Mouse (Mus musculus): ENCODE measurements around the gene Ccdc182. TPM values are rescaled to one million over a fixed set of nuclear protein-coding genes. Genes with fewer than 3 reads are reported as not detected.

The Ccdc182 gene
- total and polyA plus RNA-seq, 2 experiments from 2014 or later = not detected

DNA sequence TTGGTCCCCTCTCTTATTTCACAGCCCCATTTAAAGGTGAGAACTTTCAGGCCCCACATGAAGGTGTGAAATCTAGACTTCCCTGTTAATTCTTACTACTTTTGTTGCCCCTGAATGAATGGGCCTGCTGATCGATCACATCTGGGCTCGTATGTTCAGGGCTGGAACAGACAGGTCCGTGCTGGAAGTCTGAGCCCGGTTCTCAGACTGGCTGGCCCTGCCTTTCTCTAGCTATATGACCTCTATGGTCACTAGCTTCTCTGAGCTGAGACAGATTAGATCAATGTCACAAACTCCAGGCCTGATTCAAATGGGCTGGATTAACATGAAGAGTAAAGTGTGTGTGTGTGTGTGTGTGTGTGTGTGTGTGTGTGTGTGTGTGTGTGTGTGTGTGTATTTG lies 14.9 kb upstream of the Ccdc182 start:
- ATAC-seq (no peak), DNase-seq (ENCODE audit: low spot score) (no peak)
- no peak for TF ChIP-seq CTCF (IDR thresholded peaks at IDR 0.05; ENCODE audit: low read depth)
- H3K4me2 ChIP-seq (ENCODE audit: low read depth, low read length) = no peak overlapping the region
- 32% methylated on average over 4 of the region's 4 CpGs for WGBS
- H3K9me3 ChIP-seq (ENCODE audit: low read length) = no peaks in the 10 kb centered on the region
- H3K4me1 ChIP-seq (ENCODE audit: insufficient read depth, low read length) = peaks cover 28% of the 10 kb centered on the region
- no peaks in the 10 kb centered on the region for H3K27me3 ChIP-seq (ENCODE audit: insufficient read depth, low read length)
- H3K36me3 ChIP-seq (ENCODE audit: insufficient read depth, low read length) = no peaks in the 10 kb centered on the region
- no peak overlapping the region for H3K9ac ChIP-seq (replicated peaks; ENCODE audit: low read length)
- no peak overlapping the region for H3K27ac ChIP-seq
- no peak overlapping the region for H3K4me3 ChIP-seq (ENCODE audit: low read length)

- no peak overlapping the region for H3K4me3 ChIP-seq (ENCODE audit: low read length)
- peak; percentile 63 for DNase-seq (ENCODE audit: low spot score)
- TF ChIP-seq CTCF (IDR thresholded peaks at IDR 0.05; ENCODE audit: low read depth) = no peak
- H3K9ac ChIP-seq (replicated peaks; ENCODE audit: low read length) = no peak overlapping the region
- peaks cover 14% of the 10 kb centered on the region for H3K4me1 ChIP-seq (ENCODE audit: insufficient read depth, low read length)
- no peaks in the 10 kb centered on the region for H3K27me3 ChIP-seq (ENCODE audit: insufficient read depth, low read length)
- no peak overlapping the region for H3K4me2 ChIP-seq (ENCODE audit: low read depth, low read length)
- no peaks in the 10 kb centered on the region for H3K36me3 ChIP-seq (ENCODE audit: insufficient read depth, low read length)
- no peak overlapping the region for H3K27ac ChIP-seq
- 23% methylated on average over 8 of the region's 8 CpGs for WGBS
- ATAC-seq = peak; percentile 65; the same call in 1 of the 2 replicates
- H3K9me3 ChIP-seq (ENCODE audit: low read length) = no peaks in the 10 kb centered on the region
Measured at GRCm38 (mm10) chr11:88280426-88280836, 13.4 kb upstream of the Ccdc182 start.

DNA sequence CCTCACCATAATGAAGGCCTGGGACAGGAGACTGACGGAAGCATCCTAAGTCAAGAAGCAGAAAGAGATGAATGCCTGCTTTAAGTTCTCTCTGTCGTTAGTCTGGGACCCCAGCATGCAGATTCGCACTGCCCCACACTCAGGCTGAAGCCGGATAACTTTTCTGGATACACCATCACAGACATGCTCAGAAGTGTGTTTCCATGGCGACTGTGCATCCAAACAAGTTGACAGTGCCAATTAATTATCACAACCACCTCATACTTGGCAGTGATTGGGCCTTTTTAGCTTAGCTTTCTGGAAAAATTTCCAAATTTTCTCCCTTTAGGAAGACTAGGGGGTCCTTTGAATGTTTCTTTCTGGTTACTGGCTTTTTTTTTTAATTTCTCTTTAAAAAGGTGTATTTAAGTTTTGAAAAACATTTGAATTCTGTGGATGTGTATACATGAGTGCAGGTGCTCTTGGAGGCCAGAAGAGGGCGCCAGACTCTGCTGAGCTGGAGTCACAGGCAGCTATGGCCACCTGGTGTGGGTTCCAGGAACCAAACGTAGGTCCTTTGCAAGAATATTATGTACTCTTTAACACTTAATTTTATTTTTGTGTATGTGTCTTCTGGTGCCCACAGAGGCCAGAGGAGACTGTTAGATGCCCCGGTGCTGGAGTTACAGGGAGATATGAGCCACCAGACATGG lies 12.3 kb upstream of the Ccdc182 start:
- Histone ChIP-seq H3K36me3 (ENCODE audit: insufficient read depth, low read length) (no peaks in the 10 kb centered on the region), H3K4me3 (ENCODE audit: low read length) (no peak overlapping the region), H3K4me1 (ENCODE audit: insufficient read depth, low read length) (peaks cover 3% of the 10 kb centered on the region; the same call in 1 of the 2 replicates), H3K27me3 (ENCODE audit: insufficient read depth, low read length) (no peaks in the 10 kb centered on the region), H3K4me2 (ENCODE audit: low read depth, low read length) (no peak overlapping the region), H3K9ac (replicated peaks; ENCODE audit: low read length) (no peak overlapping the region), H3K9me3 (ENCODE audit: low read length) (no peaks in the 10 kb centered on the region), H3K27ac (0 out of 2 replicates have a peak overlapping the region, but pooled peaks have one; percentile 2)
- WGBS = 39% methylated on average over 8 of the region's 8 CpGs
- TF ChIP-seq CTCF (IDR thresholded peaks at IDR 0.05; ENCODE audit: low read depth) = peak; percentile 61
- peak; percentile 43 for DNase-seq (ENCODE audit: low spot score)
- no peak for ATAC-seq

- peak; percentile 37 for TF ChIP-seq CTCF (IDR thresholded peaks at IDR 0.05; ENCODE audit: low read depth)
- H3K9me3 ChIP-seq (ENCODE audit: low read length) = no peaks in the 10 kb centered on the region
- WGBS = 99% methylated on average over 2 of the region's 2 CpGs
Measured at GRCm38 (mm10) chr11:88282516-88282915, 11.3 kb upstream of the Ccdc182 start.

GRCm38 (mm10) chr11:88286019-88286418 lies 7.8 kb upstream of the Ccdc182 start:
- Histone ChIP-seq H3K36me3 (ENCODE audit: insufficient read depth, low read length) (no peaks in the 10 kb centered on the region), H3K4me1 (ENCODE audit: insufficient read depth, low read length) (no peaks in the 10 kb centered on the region; the same call in 1 of the 2 replicates), H3K27me3 (ENCODE audit: insufficient read depth, low read length) (no peaks in the 10 kb centered on the region), H3K4me2 (ENCODE audit: low read depth, low read length) (no peak overlapping the region), H3K4me3 (ENCODE audit: low read length) (no peak overlapping the region), H3K9me3 (ENCODE audit: low read length) (no peaks in the 10 kb centered on the region), H3K27ac (no peak overlapping the region), H3K9ac (replicated peaks; ENCODE audit: low read length) (no peak overlapping the region)
- DNase-seq (ENCODE audit: low spot score) (no peak), ATAC-seq (no peak)
- no peak for TF ChIP-seq CTCF (IDR thresholded peaks at IDR 0.05; ENCODE audit: low read depth)
- WGBS = 37% methylated on average over 8 of the region's 8 CpGs

More at GRCm38 (mm10) chr11:88282516-88282915, 11.3 kb upstream of the Ccdc182 start:
- ATAC-seq (no peak), DNase-seq (ENCODE audit: low spot score) (no peak)
- H3K9ac ChIP-seq (replicated peaks; ENCODE audit: low read length) = no peak overlapping the region
- H3K27me3 ChIP-seq (ENCODE audit: insufficient read depth, low read length) = no peaks in the 10 kb centered on the region
- no peaks in the 10 kb centered on the region for H3K4me1 ChIP-seq (ENCODE audit: insufficient read depth, low read length)
- H3K36me3 ChIP-seq (ENCODE audit: insufficient read depth, low read length) = no peaks in the 10 kb centered on the region
- H3K4me3 ChIP-seq (ENCODE audit: low read length) = no peak overlapping the region
- no peak overlapping the region for H3K4me2 ChIP-seq (ENCODE audit: low read depth, low read length)
- H3K27ac ChIP-seq = no peak overlapping the region

- no peak for TF ChIP-seq CTCF (IDR thresholded peaks at IDR 0.05; ENCODE audit: low read depth)
- Histone ChIP-seq H3K36me3 (ENCODE audit: insufficient read depth, low read length) (no peaks in the 10 kb centered on the region), H3K4me1 (ENCODE audit: insufficient read depth, low read length) (no peaks in the 10 kb centered on the region; the same call in 1 of the 2 replicates), H3K27me3 (ENCODE audit: insufficient read depth, low read length) (no peaks in the 10 kb centered on the region), H3K4me3 (ENCODE audit: low read length) (no peak overlapping the region), H3K27ac (peak overlapping the region; percentile 52), H3K9ac (replicated peaks; ENCODE audit: low read length) (no peak overlapping the region), H3K9me3 (ENCODE audit: low read length) (no peaks in the 10 kb centered on the region), H3K4me2 (ENCODE audit: low read depth, low read length) (no peak overlapping the region)
- ATAC-seq = peak; percentile 46
- DNase-seq (ENCODE audit: low spot score) = peak; percentile 75
- 24% methylated on average over 11 of the region's 11 CpGs for WGBS
Measured at GRCm38 (mm10) chr11:88288400-88288799, 5.5 kb upstream of the Ccdc182 start.

DNA sequence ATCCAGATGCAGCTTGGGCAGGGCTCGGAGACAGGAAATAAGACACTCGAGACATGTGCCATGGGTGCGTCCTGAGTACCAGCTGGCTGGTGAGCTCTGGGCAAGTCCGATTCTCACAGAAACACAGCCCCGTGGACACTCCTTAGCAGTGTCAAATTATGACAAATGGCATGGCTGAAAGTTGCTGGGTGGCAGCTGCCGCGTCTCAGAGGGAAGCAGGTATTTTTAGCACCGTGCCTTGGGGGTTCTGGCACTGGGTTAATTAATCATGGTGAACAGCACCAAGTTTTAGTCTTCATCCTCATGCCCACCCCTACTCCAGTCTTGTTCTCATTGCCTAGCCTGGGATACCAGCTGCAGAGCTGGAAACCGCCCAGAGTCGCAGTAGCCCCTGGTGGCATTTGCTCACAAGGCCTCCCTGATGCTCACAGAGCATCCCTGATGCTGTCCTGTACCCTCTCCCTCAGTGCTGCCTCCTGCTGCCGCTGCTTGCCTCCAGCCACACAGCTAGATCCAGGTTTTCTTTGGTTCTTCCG lies 5.0 kb upstream of the Ccdc182 start:
- Histone ChIP-seq H3K9me3 (ENCODE audit: low read length) (no peaks in the 10 kb centered on the region), H3K4me2 (ENCODE audit: low read depth, low read length) (no peak overlapping the region), H3K27me3 (ENCODE audit: insufficient read depth, low read length) (no peaks in the 10 kb centered on the region), H3K9ac (replicated peaks; ENCODE audit: low read length) (no peak overlapping the region), H3K36me3 (ENCODE audit: insufficient read depth, low read length) (no peaks in the 10 kb centered on the region), H3K27ac (peak overlapping the region; percentile 52), H3K4me3 (ENCODE audit: low read length) (no peak overlapping the region), H3K4me1 (ENCODE audit: insufficient read depth, low read length) (peaks cover 2% of the 10 kb centered on the region; the same call in 1 of the 2 replicates)
- 25% methylated on average over 12 of the region's 12 CpGs for WGBS
- TF ChIP-seq CTCF (IDR thresholded peaks at IDR 0.05; ENCODE audit: low read depth) = peak; percentile 61
- ATAC-seq (peak; percentile 72), DNase-seq (ENCODE audit: low spot score) (peak; percentile 72)
